In the genomic region with DNA sequence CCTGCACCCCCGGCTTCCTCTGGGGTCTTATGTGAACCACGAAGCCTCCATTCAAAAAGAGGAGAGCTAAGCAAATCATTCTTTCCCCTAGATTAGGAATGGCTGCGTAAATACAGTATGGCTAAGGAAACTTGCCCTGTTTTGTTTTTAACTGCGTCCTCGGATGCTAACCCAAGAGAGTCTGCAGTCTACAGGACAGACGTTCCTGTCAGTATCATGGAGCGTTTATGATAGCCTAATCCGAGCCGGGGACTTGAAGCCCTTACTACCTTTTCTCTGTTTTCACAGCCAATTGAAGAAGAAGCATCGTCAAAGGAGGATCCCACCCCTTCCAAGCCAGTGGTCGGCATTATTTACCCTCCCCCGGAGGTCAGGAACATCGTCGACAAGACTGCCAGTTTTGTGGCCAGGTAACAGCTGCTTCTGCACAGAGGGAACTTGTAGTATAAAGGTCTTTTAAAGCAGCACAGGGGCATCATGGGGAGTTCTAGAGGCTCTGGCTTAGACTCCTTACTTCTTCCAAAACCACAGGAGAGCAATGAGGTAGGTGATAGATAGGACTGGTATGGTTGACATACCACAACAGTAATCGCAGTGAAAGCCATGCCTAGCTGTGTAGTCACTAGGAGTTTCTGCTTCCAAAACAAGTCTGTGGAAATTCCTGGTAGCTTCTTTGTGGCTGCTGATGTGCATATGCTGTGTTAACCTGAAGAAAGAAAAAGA, we compare ENCODE assay signal across 8 mouse cellular contexts. TPM values are rescaled to one million over a fixed set of nuclear protein-coding genes. Genes with fewer than 3 reads are reported as not detected.
A peak's percentile ranks its signal among the peaks of the same experiment; 100 is the strongest.
DNase-seq lines count a peak whose midpoint lies in the region; ATAC-seq and TF ChIP-seq lines count a peak whose summit lies in the region.

No protein-coding gene starts in this region.

- peak overlapping the region; percentile 81 for H3K4me3 ChIP-seq in heart, embryonic 15.5 days
- H3K4me3 ChIP-seq in G1E (ENCODE audit: low read depth, low read length) = peak overlapping the region; percentile 97
- peak overlapping the region; percentile 56 for H3K4me3 ChIP-seq in forebrain, embryonic 15.5 days

- H3K27ac ChIP-seq in heart, embryonic 15.5 days = peak overlapping the region; percentile 91
- peak overlapping the region; percentile 85 for H3K27ac ChIP-seq in forebrain, embryonic 15.5 days (replicated peaks)

- peaks cover 44% of the 10 kb centered on the region for H3K4me1 ChIP-seq in heart, embryonic 15.5 days (replicated peaks)
- H3K4me1 ChIP-seq in G1E (ENCODE audit: insufficient read depth, low read depth, low read length) = peaks cover 55% of the 10 kb centered on the region
- peaks cover 46% of the 10 kb centered on the region for H3K4me1 ChIP-seq in forebrain, embryonic 15.5 days

- H3K9me3 ChIP-seq in heart, embryonic 15.5 days (replicated peaks) = no peaks in the 10 kb centered on the region
- no peaks in the 10 kb centered on the region for H3K9me3 ChIP-seq in G1E (replicated peaks)
- no peaks in the 10 kb centered on the region for H3K9me3 ChIP-seq in forebrain, embryonic 15.5 days

- H3K36me3 ChIP-seq in heart, embryonic 15.5 days = peaks cover 43% of the 10 kb centered on the region
- H3K36me3 ChIP-seq in G1E (replicated peaks) = peaks cover 55% of the 10 kb centered on the region
- H3K36me3 ChIP-seq in forebrain, embryonic 15.5 days = peaks cover 42% of the 10 kb centered on the region

- no peak for ATAC-seq in heart, embryonic 15.5 days (replicated peaks; ENCODE audit: insufficient number of reproducible peaks, insufficient read depth, low FRiP score, low read depth)
- ATAC-seq in G1E (ENCODE audit: extremely low read depth, insufficient number of reproducible peaks, low FRiP score, poor library complexity, severe bottlenecking) = no peak
- no peak; the same call in 1 of the 2 replicates for ATAC-seq in forebrain, embryonic 15.5 days (replicated peaks)
- peak; percentile 33; the same call in 1 of the 2 replicates for ATAC-seq in megakaryocyte progenitor cell, adult 5-6 weeks (replicated peaks; ENCODE audit: poor library complexity)

- WGBS in heart, embryonic 15.5 days = 5% methylated on average over 15 of the region's 15 CpGs
- WGBS in forebrain, embryonic 15.5 days = 7% methylated on average over 15 of the region's 15 CpGs

- peak overlapping the region; percentile 87 for H3K9ac ChIP-seq in heart, embryonic 15.5 days
- H3K9ac ChIP-seq in forebrain, embryonic 15.5 days (replicated peaks) = peak overlapping the region; percentile 60

- intact Hi-C loops in heart, postnatal 10 days (cut with DNase I) = loop anchor here (2.0 kb wide), 2 partner anchors 26 to 58 kb away; a partner anchor contains a TSS
- intact Hi-C loops in left cerebral cortex, postnatal 14 days (cut with DNase I) = loop anchor here (1.0 kb wide), 1 partner anchor 26 kb away; a partner anchor contains a TSS

- DNase-seq in heart, postnatal 10 days = no peak
- peak; percentile 15 for DNase-seq in G1E (ENCODE audit: low spot score)
- DNase-seq in layer of hippocampus, postnatal 25 days (ENCODE audit: extremely low spot score in 1 of 2, low spot score in 1 of 2) = no peak
- no peak for DNase-seq in left cerebral cortex, postnatal 14 days (ENCODE audit: low spot score in 2 of 2)
- DNase-seq in frontal cortex, postnatal 36 days (ENCODE audit: low spot score in 2 of 2) = no peak

- no peaks in the 10 kb centered on the region for H3K27me3 ChIP-seq in heart, embryonic 15.5 days
- H3K27me3 ChIP-seq in G1E (ENCODE audit: insufficient read depth, low read length) = no peaks in the 10 kb centered on the region
- H3K27me3 ChIP-seq in forebrain, embryonic 15.5 days = no peaks in the 10 kb centered on the region

- H3K4me2 ChIP-seq in heart, embryonic 15.5 days = peak overlapping the region; percentile 86
- H3K4me2 ChIP-seq in forebrain, embryonic 15.5 days (replicated peaks) = peak overlapping the region; percentile 91

- no peak for TF ChIP-seq CTCF in G1E (IDR thresholded peaks at IDR 0.05; ENCODE audit: low read depth, low read length)

RNA-seq across cellular contexts. Expression of a gene that starts 0.8 kb away (rescaled TPM):
- 27.0 and 32.8 TPM in 2 replicates for polyA plus RNA-seq in heart, embryonic 15.5 days (2015; fragmentation: Nextera tagmentation; extraction: Ambion mirVana)
- total RNA-seq in heart, postnatal 10 days (2021) = 10 to 100 TPM; 45.6 to 54.6 TPM
- total RNA-seq in G1E (2014; fragmentation: Nextera tagmentation) (103 and 124 TPM in 2 replicates), G1E (2017) (35.4 and 39.0 TPM in 2 replicates)
- 138 and 174 TPM in 2 replicates for polyA plus RNA-seq in G1E (2012)
- polyA plus RNA-seq in forebrain, embryonic 15.5 days (2015; fragmentation: Nextera tagmentation; extraction: Ambion mirVana) = 51.9 and 55.0 TPM in 2 replicates
- total RNA-seq in megakaryocyte progenitor cell, adult 5-6 weeks (2015) = 64.8 and 65.7 TPM in 2 replicates
- total RNA-seq in megakaryocyte progenitor cell, adult 5-6 weeks (2017) = 35.3 and 40.0 TPM in 2 replicates
- 10 to 100 TPM; 68.8 to 69.2 TPM for total RNA-seq in layer of hippocampus, postnatal 25 days (2021)
- total RNA-seq in left cerebral cortex, postnatal 14 days (2021) = 10 to 100 TPM; 68.8 to 78.6 TPM

RNA-seq across cellular contexts. Expression of a gene that starts 0.8 kb away (rescaled TPM):
- 4.4 and 5.5 TPM in 2 replicates for polyA plus RNA-seq in heart, embryonic 15.5 days (2015; fragmentation: Nextera tagmentation; extraction: Ambion mirVana)
- 1 to 10 TPM; 5.8 to 8.0 TPM for total RNA-seq in heart, postnatal 10 days (2021)
- total RNA-seq in G1E (2014; fragmentation: Nextera tagmentation) (1.1 and 4.1 TPM in 2 replicates), G1E (2017) (2.5 and 3.2 TPM in 2 replicates)
- polyA plus RNA-seq in G1E (2012) = 1.1 and 1.3 TPM in 2 replicates
- 6.7 and 6.9 TPM in 2 replicates for polyA plus RNA-seq in forebrain, embryonic 15.5 days (2015; fragmentation: Nextera tagmentation; extraction: Ambion mirVana)
- 0.44 and 0.54 TPM in 2 replicates for total RNA-seq in megakaryocyte progenitor cell, adult 5-6 weeks (2015)
- 0.67 and 0.95 TPM in 2 replicates for total RNA-seq in megakaryocyte progenitor cell, adult 5-6 weeks (2017)
- total RNA-seq in layer of hippocampus, postnatal 25 days (2021) = 10 to 100 TPM; 10.7 to 10.9 TPM
- total RNA-seq in left cerebral cortex, postnatal 14 days (2021) = 10 to 100 TPM; 14.0 to 16.5 TPM

RNA-seq across cellular contexts. Expression of a gene that starts 25.7 kb away (rescaled TPM):
- 13.9 and 21.6 TPM in 2 replicates for polyA plus RNA-seq in heart, embryonic 15.5 days (2015; fragmentation: Nextera tagmentation; extraction: Ambion mirVana)
- 10 to 100 TPM; 12.3 to 12.6 TPM for total RNA-seq in heart, postnatal 10 days (2021)
- total RNA-seq in G1E (2014; fragmentation: Nextera tagmentation) (2.2 and 5.0 TPM in 2 replicates), G1E (2017) (20.8 and 25.4 TPM in 2 replicates)
- polyA plus RNA-seq in G1E (2012) = 24.1 and 28.3 TPM in 2 replicates
- polyA plus RNA-seq in forebrain, embryonic 15.5 days (2015; fragmentation: Nextera tagmentation; extraction: Ambion mirVana) = 30.2 and 31.1 TPM in 2 replicates
- total RNA-seq in megakaryocyte progenitor cell, adult 5-6 weeks (2015) = 1.9 and 2.7 TPM in 2 replicates
- 4.3 and 8.0 TPM in 2 replicates for total RNA-seq in megakaryocyte progenitor cell, adult 5-6 weeks (2017)
- 10 to 100 TPM; 29.2 to 32.7 TPM for total RNA-seq in layer of hippocampus, postnatal 25 days (2021)
- total RNA-seq in left cerebral cortex, postnatal 14 days (2021) = 10 to 100 TPM; 32.9 to 33.2 TPM

RNA-seq across cellular contexts. Expression of a gene that starts 25.9 kb away (rescaled TPM):
- polyA plus RNA-seq in heart, embryonic 15.5 days (2015; fragmentation: Nextera tagmentation; extraction: Ambion mirVana) = 16.1 and 21.1 TPM in 2 replicates
- 10 to 100 TPM; 17.3 to 18.9 TPM for total RNA-seq in heart, postnatal 10 days (2021)
- total RNA-seq in G1E (2014; fragmentation: Nextera tagmentation) (2.8 and 4.0 TPM in 2 replicates), G1E (2017) (10.5 and 12.9 TPM in 2 replicates)
- polyA plus RNA-seq in G1E (2012) = 4.5 and 5.1 TPM in 2 replicates
- polyA plus RNA-seq in forebrain, embryonic 15.5 days (2015; fragmentation: Nextera tagmentation; extraction: Ambion mirVana) = 47.2 and 49.7 TPM in 2 replicates
- total RNA-seq in megakaryocyte progenitor cell, adult 5-6 weeks (2015) = 2.5 and 4.7 TPM in 2 replicates
- 5.9 and 8.8 TPM in 2 replicates for total RNA-seq in megakaryocyte progenitor cell, adult 5-6 weeks (2017)
- total RNA-seq in layer of hippocampus, postnatal 25 days (2021) = 10 to 100 TPM; 31.1 to 31.2 TPM
- total RNA-seq in left cerebral cortex, postnatal 14 days (2021) = 10 to 100 TPM; 35.2 to 38.0 TPM

RNA-seq across cellular contexts. Expression of a gene that starts 37.7 kb away (rescaled TPM):
- polyA plus RNA-seq in heart, embryonic 15.5 days (2015; fragmentation: Nextera tagmentation; extraction: Ambion mirVana) = 0.78 and 1.5 TPM in 2 replicates
- 1 to 10 TPM; 1.3 to 1.4 TPM for total RNA-seq in heart, postnatal 10 days (2021)
- total RNA-seq in G1E (2014; fragmentation: Nextera tagmentation) = 13.7 and 13.8 TPM in 2 replicates
- 4.6 and 6.6 TPM in 2 replicates for total RNA-seq in G1E (2017)
- polyA plus RNA-seq in G1E (2012) = 3.3 and 3.5 TPM in 2 replicates
- 1.5 and 2.4 TPM in 2 replicates for polyA plus RNA-seq in forebrain, embryonic 15.5 days (2015; fragmentation: Nextera tagmentation; extraction: Ambion mirVana)
- total RNA-seq in megakaryocyte progenitor cell, adult 5-6 weeks (2015) = 0.71 and 0.72 TPM in 2 replicates
- total RNA-seq in megakaryocyte progenitor cell, adult 5-6 weeks (2017) = 0.87 and 1.7 TPM in 2 replicates
- total RNA-seq in layer of hippocampus, postnatal 25 days (2021) = 10 to 100 TPM; 57.2 to 59.4 TPM
- 10 to 100 TPM; 24.5 to 25.9 TPM for total RNA-seq in left cerebral cortex, postnatal 14 days (2021)
